Comparison of ENCODE assay signal across 8 mouse cellular contexts in the genomic region with DNA sequence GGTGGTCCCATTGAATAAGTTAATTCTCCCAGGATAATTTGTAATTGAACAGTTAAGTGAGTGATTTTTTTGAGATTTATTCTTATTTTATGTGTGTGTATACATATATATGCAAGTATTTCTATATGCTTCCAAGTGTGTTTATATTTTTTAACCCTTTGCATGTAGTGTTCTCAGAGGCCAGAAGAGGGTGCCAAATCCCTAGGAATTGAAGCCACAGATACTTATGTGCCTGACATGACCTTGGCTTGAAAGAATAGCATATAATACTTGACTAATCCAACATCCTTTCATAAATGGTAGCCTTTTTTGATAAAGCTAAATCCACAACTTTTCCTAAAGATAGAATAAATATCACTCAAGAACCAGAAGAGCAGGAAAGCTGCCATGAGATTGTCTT. TPM values are rescaled to one million over a fixed set of nuclear protein-coding genes. Genes with fewer than 3 reads are reported as not detected.
DNase-seq lines count a peak whose midpoint lies in the region; ATAC-seq lines count a peak whose summit lies in the region.

No protein-coding gene starts in this region.

- DNase-seq in 416B (ENCODE audit: low read depth): peak; percentile 66
- DNase-seq in R1 (ENCODE audit: low read depth, low spot score): peak; percentile 44
- peak; percentile 26 for DNase-seq in hindlimb bud, embryonic 11.5 days (ENCODE audit: extremely low spot score, low read depth, low spot score)
- DNase-seq in retina, postnatal 1 day: peak; percentile 63
- DNase-seq in spleen, postnatal 14 days (ENCODE audit: low spot score in 2 of 2): no peak
- DNase-seq in lung, postnatal 10 days: no peak

- no peaks in the 10 kb centered on the region for H3K36me3 ChIP-seq in intestine, embryonic 16.5 days (ENCODE audit: control insufficient read depth, insufficient read depth, low read length)
- no peaks in the 10 kb centered on the region for H3K36me3 ChIP-seq in intestine, embryonic 15.5 days

- no peaks in the 10 kb centered on the region for H3K9me3 ChIP-seq in intestine, embryonic 16.5 days (ENCODE audit: control insufficient read depth, low read length)
- H3K9me3 ChIP-seq in intestine, embryonic 15.5 days: no peaks in the 10 kb centered on the region

- ATAC-seq in intestine, embryonic 16.5 days: 0 out of 2 replicates have a peak, but pooled peaks have one; percentile 44
- ATAC-seq in intestine, embryonic 15.5 days: no peak

- no peaks in the 10 kb centered on the region for H3K27me3 ChIP-seq in intestine, embryonic 16.5 days (replicated peaks; ENCODE audit: control insufficient read depth, insufficient read depth, low read length)
- no peaks in the 10 kb centered on the region for H3K27me3 ChIP-seq in intestine, embryonic 15.5 days (replicated peaks)

- no peak overlapping the region for H3K4me2 ChIP-seq in intestine, embryonic 16.5 days (ENCODE audit: low read depth, low read length)
- no peak overlapping the region for H3K4me2 ChIP-seq in intestine, embryonic 15.5 days (replicated peaks)

- H3K4me1 ChIP-seq in intestine, embryonic 16.5 days (ENCODE audit: control insufficient read depth, insufficient read depth, low read length): no peaks in the 10 kb centered on the region
- H3K4me1 ChIP-seq in intestine, embryonic 15.5 days (replicated peaks): no peaks in the 10 kb centered on the region

- no peak overlapping the region for H3K4me3 ChIP-seq in intestine, embryonic 16.5 days (ENCODE audit: low read length)
- H3K4me3 ChIP-seq in intestine, embryonic 15.5 days (replicated peaks): no peak overlapping the region

- H3K9ac ChIP-seq in intestine, embryonic 16.5 days (ENCODE audit: low read depth, low read length): no peak overlapping the region
- H3K9ac ChIP-seq in intestine, embryonic 15.5 days: no peak overlapping the region

- H3K27ac ChIP-seq in intestine, embryonic 16.5 days (ENCODE audit: low read length): no peak overlapping the region
- H3K27ac ChIP-seq in intestine, embryonic 15.5 days: no peak overlapping the region

RNA-seq across cellular contexts. Expression of a gene that starts 46.1 kb away (rescaled TPM):
- polyA plus RNA-seq in intestine, embryonic 16.5 days (2015; fragmentation: Nextera tagmentation; extraction: Ambion mirVana): 25.4 and 25.9 TPM in 2 replicates
- polyA plus RNA-seq in intestine, embryonic 15.5 days (2015; fragmentation: Nextera tagmentation; extraction: Ambion mirVana): 31.5 and 35.2 TPM in 2 replicates

RNA-seq across cellular contexts. Expression of a gene that starts 56.6 kb away (rescaled TPM):
- polyA plus RNA-seq in intestine, embryonic 16.5 days (2015; fragmentation: Nextera tagmentation; extraction: Ambion mirVana): 170 and 172 TPM in 2 replicates
- polyA plus RNA-seq in intestine, embryonic 15.5 days (2015; fragmentation: Nextera tagmentation; extraction: Ambion mirVana): 142 TPM in 2 replicates

Comparison
In these comparisons a context has a peak if more than half of its experiments do, and no peak if none do; other contexts are left out.
1. DNase-seq: peak in 416B (single experiment), R1 (single experiment), hindlimb bud, embryonic 11.5 days (single experiment) and retina, postnatal 1 day (single experiment); none in spleen, postnatal 14 days (0 of 2) and lung, postnatal 10 days (single experiment).